Mouse (Mus musculus): Measurements from ENCODE around the gene Plekhm2.

DNA sequence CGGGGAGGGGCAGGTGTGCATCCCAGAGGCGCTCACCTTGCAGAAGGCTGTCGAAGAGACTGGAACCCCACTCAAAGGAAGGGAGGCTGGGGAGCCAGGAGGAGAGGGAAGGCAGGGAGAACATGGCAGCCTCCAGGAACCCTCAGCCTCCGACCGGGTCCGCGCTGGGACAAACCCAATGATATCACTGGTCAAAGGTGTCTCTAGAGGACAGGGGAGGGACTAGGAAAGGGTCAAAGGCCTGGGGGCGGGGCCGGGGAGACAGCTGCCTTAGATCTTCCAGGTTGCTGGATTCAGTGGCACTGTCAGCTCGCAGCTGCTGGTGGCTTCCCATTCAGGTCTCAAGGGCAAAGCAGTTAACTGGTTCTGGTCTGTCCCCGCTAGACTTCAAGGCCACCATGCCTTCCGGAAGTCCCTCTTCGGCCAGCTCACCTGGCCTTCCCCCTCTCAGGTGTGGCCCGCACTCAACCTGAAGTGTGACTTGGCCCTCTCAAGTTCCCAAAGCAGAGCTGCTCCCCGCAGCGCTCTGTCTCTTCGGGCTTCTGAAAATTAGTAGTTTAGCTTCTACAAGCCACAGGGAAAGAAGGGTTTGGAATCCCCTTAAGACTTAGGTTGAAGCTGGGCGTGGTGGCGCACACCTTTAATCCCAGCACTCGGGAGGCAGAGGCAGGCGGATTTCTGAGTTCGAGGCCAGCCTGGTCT, 46.7 kb downstream of the Plekhm2 start:
- no peak for TF ChIP-seq CTCF (IDR thresholded peaks at IDR 0.05; ENCODE audit: extremely low read depth, insufficient read depth, low read length)
- TF ChIP-seq POLR2A (IDR thresholded peaks at IDR 0.05; ENCODE audit: extremely low read depth, insufficient read depth, low read length): no peak
